Mouse (Mus musculus) G1E (cell line): Measurements from ENCODE around the gene D430042O09Rik. TPM values are rescaled to one million over a fixed set of nuclear protein-coding genes. Genes with fewer than 3 reads are reported as not detected.

Experiments used
- ATAC-seq: 2 replicates; pipeline ENCODE4 v1.8.0; 2016; ENCODE audit warnings: mild to moderate bottlenecking; ENCODE audit not compliant: insufficient number of reproducible peaks, poor library complexity, low FRiP score, severe bottlenecking; ENCODE audit errors: extremely low read depth
- DNase-seq: peaks from one replicate; pipeline ENCODE4 v3.0.0; 2012; ENCODE audit warnings: low spot score
- H3K27me3 ChIP-seq: 2 replicates; pipeline ENCODE4 v1.6.1; 2012; ENCODE audit warnings: mild to moderate bottlenecking, low read length, inconsistent platforms; ENCODE audit not compliant: insufficient read depth
- H3K36me3 ChIP-seq: replicated peaks from 2 replicates; pipeline ENCODE3; 2012; ENCODE audit warnings: mild to moderate bottlenecking, inconsistent platforms
- H3K4me1 ChIP-seq: 2 replicates; pipeline ENCODE4 v1.6.1; 2012; ENCODE audit warnings: low read depth, low read length, inconsistent platforms, mixed read lengths; ENCODE audit not compliant: insufficient read depth
- H3K4me3 ChIP-seq: 2 replicates; pipeline ENCODE4 v1.5.1; 2012; ENCODE audit warnings: low read depth, mild to moderate bottlenecking, inconsistent platforms, low read length, moderate library complexity, mixed read lengths
- H3K9me3 ChIP-seq: replicated peaks from 2 replicates; pipeline ENCODE4 v1.6.1; 2012; ENCODE audit warnings: inconsistent platforms
- CTCF ChIP-seq: IDR thresholded peaks from 2 replicates; pipeline ENCODE4 v1.5.1; 2012; ENCODE audit warnings: low read depth, low read length, inconsistent platforms, mixed read lengths
- GATA1 ChIP-seq: IDR thresholded peaks from 2 replicates; pipeline ENCODE4 v1.6.1; 2012; ENCODE audit warnings: borderline replicate concordance, low read length, inconsistent platforms, mixed read lengths
- GATA2 ChIP-seq: IDR thresholded peaks from 2 replicates; pipeline ENCODE4 v1.6.1; 2012; ENCODE audit warnings: low read depth, low read length, inconsistent platforms, borderline replicate concordance
- POLR2AphosphoS5 ChIP-seq: IDR thresholded peaks from 2 replicates; pipeline ENCODE4 v1.6.1; 2012; ENCODE audit warnings: low read depth, low read length, inconsistent platforms; ENCODE audit not compliant: insufficient replicate concordance
- TAL1 ChIP-seq: conservative IDR thresholded peaks from 2 replicates; pipeline ENCODE4 v1.6.1; 2012; ENCODE audit warnings: low read depth, low read length, inconsistent platforms, mixed read lengths
- polyA plus RNA-seq: library from polyadenylated mRNA; stranded (reverse); fragments of >175 nt; gene quantifications from 2 replicates; pipeline ENCODE4 v1.2.3, GENCODE M21; 2012
- total RNA-seq, 2 experiments: library from RNA; stranded (forward) in 1 of 2; stranded (reverse) in 1 of 2; fragments of 200-1000 nt in 1 of 2; fragments of >200 nt in 1 of 2; fragmentation: Nextera tagmentation in 1 of 2; gene quantifications; 2 replicates each; pipeline ENCODE4 v1.2.3; 2014 to 2017

Gene D430042O09Rik
- total and polyA plus RNA-seq, 3 experiments: 7.7 to 34.2 (median 17.6) TPM

DNA sequence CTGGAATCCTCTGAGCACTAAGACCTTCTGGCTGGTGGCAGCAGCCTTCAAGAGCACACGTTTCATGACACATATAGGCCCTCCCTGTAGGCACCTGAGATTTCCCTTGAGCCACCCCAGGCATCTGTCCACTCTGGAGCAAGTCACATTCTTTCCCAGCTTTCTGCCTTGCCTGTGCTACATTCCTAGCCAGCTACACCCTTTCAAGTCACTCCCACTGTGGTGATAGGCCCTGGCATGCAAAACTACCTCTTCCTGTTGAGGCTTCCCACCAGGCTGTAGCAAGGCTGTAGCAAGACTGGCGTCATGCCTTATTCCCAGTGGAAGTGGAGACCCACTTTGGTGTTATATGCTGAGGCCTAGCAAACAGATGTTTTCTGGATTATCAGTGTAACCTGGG, 9.0 kb downstream of the D430042O09Rik start:
- ATAC-seq: no peak

DNA sequence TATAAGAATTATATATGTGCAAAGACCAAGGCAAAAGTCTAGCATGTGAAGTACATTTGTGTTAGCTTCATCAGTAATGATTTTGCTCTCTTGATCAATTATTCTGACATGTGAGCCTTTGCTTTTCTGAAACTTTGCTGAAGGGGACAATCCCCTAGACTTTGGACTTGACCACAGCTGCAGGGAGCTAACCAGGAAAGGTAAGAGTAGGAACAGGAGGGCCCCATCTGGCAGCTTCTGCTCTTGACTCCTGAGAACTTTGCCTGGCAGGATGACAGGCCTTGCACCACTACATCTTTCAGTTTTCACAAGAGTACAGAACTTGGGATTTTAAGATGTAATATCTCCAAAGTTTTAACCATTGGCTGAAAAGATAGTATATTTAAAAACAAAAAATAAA, 9.9 kb downstream of the D430042O09Rik start:
- no peak for TF ChIP-seq POLR2AphosphoS5
- TF ChIP-seq GATA2: no peak
- TF ChIP-seq GATA1: no peak
- TF ChIP-seq CTCF: no peak
- no peak for TF ChIP-seq TAL1
- H3K4me1 ChIP-seq: peaks cover 7% of the 10 kb centered on the region

More for the DNA sequence above, 9.0 kb downstream of the D430042O09Rik start:
- no peak for DNase-seq
- Histone ChIP-seq H3K36me3 (peaks cover 43% of the 10 kb centered on the region), H3K27me3 (no peaks in the 10 kb centered on the region; the same call in 1 of the 2 replicates), H3K4me1 (peaks cover 7% of the 10 kb centered on the region), H3K4me3 (no peak overlapping the region), H3K9me3 (no peaks in the 10 kb centered on the region)
- TF ChIP-seq GATA1 (no peak), TAL1 (no peak), GATA2 (no peak), POLR2AphosphoS5 (no peak), CTCF (no peak)

DNA sequence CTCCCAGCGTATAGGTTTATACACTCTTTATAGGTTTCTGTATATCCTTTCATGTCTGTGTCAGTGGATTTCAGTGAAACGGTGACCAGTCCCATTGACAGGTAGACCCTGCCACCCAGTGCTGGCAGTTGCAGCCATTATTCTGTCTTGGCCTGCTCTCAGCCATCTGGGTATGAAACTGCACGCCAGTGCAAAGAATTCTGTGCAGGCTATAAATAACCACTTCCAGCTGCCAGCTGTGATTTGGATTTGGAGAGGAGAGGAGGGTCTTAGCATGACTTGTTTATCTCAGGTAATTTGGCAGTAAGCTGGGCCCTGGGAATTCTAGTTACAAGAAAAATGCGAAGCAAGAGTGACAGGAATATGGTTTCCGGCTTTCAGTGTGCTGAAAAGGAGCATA, 12.7 kb downstream of the D430042O09Rik start:
- H3K36me3 ChIP-seq: peaks cover 22% of the 10 kb centered on the region
- DNase-seq (no peak), ATAC-seq (no peak)
- H3K4me3 ChIP-seq: no peak overlapping the region
- no peaks in the 10 kb centered on the region for H3K9me3 ChIP-seq
- TF ChIP-seq GATA1 (no peak), GATA2 (no peak), POLR2AphosphoS5 (no peak), CTCF (no peak), TAL1 (no peak)
- no peaks in the 10 kb centered on the region; the same call in 1 of the 2 replicates for H3K4me1 ChIP-seq
- no peaks in the 10 kb centered on the region; the same call in 1 of the 2 replicates for H3K27me3 ChIP-seq

More for the DNA sequence above, 9.9 kb downstream of the D430042O09Rik start:
- Histone ChIP-seq H3K27me3 (no peaks in the 10 kb centered on the region; the same call in 1 of the 2 replicates), H3K4me3 (no peak overlapping the region), H3K9me3 (no peaks in the 10 kb centered on the region), H3K36me3 (peaks cover 37% of the 10 kb centered on the region)
- no peak for DNase-seq
- no peak for ATAC-seq

DNA sequence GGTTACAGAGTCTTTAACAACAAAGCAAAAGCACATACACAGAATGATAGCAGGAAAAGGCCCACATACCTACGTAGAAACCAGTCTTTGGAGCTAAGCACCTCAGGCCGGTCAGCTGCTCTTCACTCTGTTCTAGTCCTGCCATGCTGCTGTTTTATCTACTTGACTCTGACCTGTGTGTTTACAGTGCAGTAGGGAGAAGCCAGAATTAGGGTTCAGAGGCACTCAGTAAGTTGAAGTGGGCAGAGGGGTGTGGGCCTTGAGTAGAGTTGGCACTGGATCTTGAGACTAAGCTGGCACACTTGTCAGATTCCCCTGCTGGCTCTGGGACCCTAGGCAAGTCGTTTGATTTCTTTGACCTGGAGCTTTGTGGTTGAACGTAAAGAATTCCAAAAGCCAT, 13.3 kb downstream of the D430042O09Rik start:
- TF ChIP-seq CTCF (no peak), GATA1 (no peak), POLR2AphosphoS5 (no peak), TAL1 (no peak), GATA2 (no peak)
- Histone ChIP-seq H3K4me3 (no peak overlapping the region), H3K9me3 (no peaks in the 10 kb centered on the region), H3K27me3 (no peaks in the 10 kb centered on the region; the same call in 1 of the 2 replicates), H3K4me1 (no peaks in the 10 kb centered on the region; the same call in 1 of the 2 replicates), H3K36me3 (peaks cover 18% of the 10 kb centered on the region)
- DNase-seq (no peak), ATAC-seq (no peak)

DNA sequence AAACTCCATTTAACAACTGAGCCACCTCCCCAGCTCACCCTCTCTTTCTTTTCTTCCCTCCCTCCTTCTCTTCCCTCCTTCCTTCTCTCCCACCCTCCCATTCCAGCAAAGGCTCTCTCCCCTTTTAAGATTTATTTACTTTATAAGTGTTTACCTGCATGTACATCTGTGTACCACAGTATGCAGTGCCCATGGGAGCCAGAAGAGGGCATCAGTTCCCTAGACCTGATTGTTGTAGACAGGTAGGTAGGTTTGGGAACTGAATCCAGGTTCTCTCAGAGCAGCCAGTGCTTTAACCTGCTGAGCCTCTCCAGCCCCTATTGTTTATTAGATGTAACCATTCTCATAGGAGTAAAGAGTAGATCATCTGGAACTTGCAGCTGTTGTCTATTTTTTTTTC, 14.4 kb downstream of the D430042O09Rik start:
- Histone ChIP-seq H3K4me3 (no peak overlapping the region), H3K9me3 (no peaks in the 10 kb centered on the region), H3K36me3 (peaks cover 10% of the 10 kb centered on the region), H3K27me3 (no peaks in the 10 kb centered on the region; the same call in 1 of the 2 replicates), H3K4me1 (no peaks in the 10 kb centered on the region; the same call in 1 of the 2 replicates)
- DNase-seq (no peak), ATAC-seq (no peak)
- TF ChIP-seq CTCF: no peak
- no peak for TF ChIP-seq TAL1
- no peak for TF ChIP-seq GATA2
- TF ChIP-seq POLR2AphosphoS5: no peak

DNA sequence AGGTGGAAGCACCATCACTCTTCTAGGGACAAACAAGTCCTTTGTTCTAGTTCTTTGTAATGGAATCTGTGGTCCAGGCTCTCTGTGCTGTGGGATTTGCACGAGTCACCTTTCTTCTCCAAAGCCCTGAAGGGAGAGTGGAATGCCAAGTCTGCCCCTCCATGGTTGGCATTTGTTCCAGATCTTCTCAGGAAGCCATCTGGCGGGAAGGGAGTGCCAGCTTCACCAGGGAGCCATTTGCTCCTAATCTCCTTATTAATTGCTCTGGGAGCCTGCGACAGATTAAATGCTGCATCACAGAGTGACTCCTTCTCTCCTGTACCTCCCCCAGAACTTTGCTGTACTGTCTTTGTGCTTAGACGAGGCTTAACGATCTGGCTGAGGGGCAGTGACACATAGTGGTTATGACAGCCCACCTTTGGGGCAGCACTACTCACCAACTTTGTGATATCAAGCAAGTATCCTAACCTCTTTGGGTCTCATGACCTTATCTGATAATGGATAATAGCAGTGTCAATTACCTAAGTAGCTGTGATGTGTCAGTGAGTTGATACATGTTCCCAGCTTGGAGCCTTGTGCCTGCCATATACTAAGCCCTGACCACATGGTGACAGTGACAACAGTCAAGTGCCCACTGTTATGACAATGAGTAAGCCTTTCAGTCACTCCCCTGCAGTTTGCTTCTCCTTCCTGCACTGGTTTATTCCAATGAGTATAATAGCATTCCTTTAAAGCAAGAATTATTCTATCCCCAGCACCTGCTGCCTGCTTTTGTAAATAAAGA, 15.7 kb downstream of the D430042O09Rik start:
- TF ChIP-seq POLR2AphosphoS5: no peak
- TF ChIP-seq GATA2: no peak
- TF ChIP-seq GATA1: no peak
- H3K4me3 ChIP-seq: no peak overlapping the region
- H3K27me3 ChIP-seq: no peaks in the 10 kb centered on the region
- ATAC-seq (no peak), DNase-seq (no peak)
- H3K36me3 ChIP-seq: peaks cover 11% of the 10 kb centered on the region
- H3K9me3 ChIP-seq: no peaks in the 10 kb centered on the region
- H3K4me1 ChIP-seq: no peaks in the 10 kb centered on the region; the same call in 1 of the 2 replicates
